Mouse (Mus musculus) CD8-positive naive resting alpha-beta T cell, adult 57 days (primary cell): ENCODE results near the gene H2-Q2. TPM values are rescaled to one million over a fixed set of nuclear protein-coding genes. Genes with fewer than 3 reads are reported as not detected.

Experiments
- total RNA-seq: library from RNA; stranded (reverse); gene quantifications from one replicate; pipeline ENCODE4 v1.2.4, GENCODE M21; 2023

The H2-Q2 gene
- 10.5 TPM for total RNA-seq

GRCm38 (mm10) chr17:35342071-35342671, at the start of gene H2-Q2:
Gene H2-Q2, plus strand, starts transcription at chr17:35342242.

GRCm38 (mm10) chr17:35320327-35321081, 21.5 kb upstream of the H2-Q2 start, which contains the start of gene H2-Q1:
Gene H2-Q1, plus strand, starts transcription at chr17:35320405.

GRCm38 (mm10) chr17:35379369-35379728, 37.3 kb downstream of the H2-Q2 start, which contains the start of gene H2-Q4:
Gene H2-Q4, plus strand, starts transcription at chr17:35379617.

Other genes starting within 250 kb of the H2-Q2 start
- not detected for gene Ly6g5c, start 234.0 kb upstream of the H2-Q2 start, total RNA-seq
- 0.61 TPM for gene Ly6g5b, start 226.8 kb upstream of the H2-Q2 start, total RNA-seq
- 22.8 TPM for gene Gpank1, start 220.8 kb upstream of the H2-Q2 start, total RNA-seq
- 143 TPM for gene Csnk2b, start 220.2 kb upstream of the H2-Q2 start, total RNA-seq
- gene D17H6S53E, start 215.9 kb upstream of the H2-Q2 start, total RNA-seq: 21.0 TPM
- gene Apom, start 210.2 kb upstream of the H2-Q2 start, total RNA-seq: not detected
- gene Bag6, start 207.1 kb upstream of the H2-Q2 start, total RNA-seq: 377 TPM
- gene Prrc2a, start 177.3 kb upstream of the H2-Q2 start, total RNA-seq: 311 TPM
- gene Aif1, start 166.2 kb upstream of the H2-Q2 start, total RNA-seq: 2.4 TPM
- 19.8 TPM for gene Lst1, start 153.8 kb upstream of the H2-Q2 start, total RNA-seq
- gene Ltb, start 147.8 kb upstream of the H2-Q2 start, total RNA-seq: 515 TPM
- 17.4 TPM for gene Tnf, start 140.2 kb upstream of the H2-Q2 start, total RNA-seq
- 16.4 TPM for gene Lta, start 136.9 kb upstream of the H2-Q2 start, total RNA-seq
- gene Gm16181, start 121.4 kb upstream of the H2-Q2 start, total RNA-seq: not detected
- gene Atp6v1g2, start 108.6 kb upstream of the H2-Q2 start, total RNA-seq: 2.9 TPM
- 12.2 TPM for gene Nfkbil1, start 106.5 kb upstream of the H2-Q2 start, total RNA-seq
- 460 TPM for gene Ddx39b, start 100.5 kb upstream of the H2-Q2 start, total RNA-seq
- gene H2-D1, start 79.5 kb upstream of the H2-Q2 start, total RNA-seq: 2,305 TPM
- 16.9 TPM for gene H2-Q1, start 21.8 kb upstream of the H2-Q2 start, total RNA-seq
- 491 TPM for gene H2-Q4, start 37.4 kb downstream of the H2-Q2 start, total RNA-seq
- 143 TPM for gene H2-Q6, start 82.6 kb downstream of the H2-Q2 start, total RNA-seq
- 493 TPM for gene H2-Q7, start 96.9 kb downstream of the H2-Q2 start, total RNA-seq
- 62.6 TPM for gene H2-Q10, start 127.8 kb downstream of the H2-Q2 start, total RNA-seq
- gene Pou5f1, start 163.8 kb downstream of the H2-Q2 start, total RNA-seq: 1.3 TPM
- 6.7 TPM for gene Tcf19, start 174.6 kb downstream of the H2-Q2 start, total RNA-seq
- gene Cchcr1, start 174.9 kb downstream of the H2-Q2 start, total RNA-seq: 12.5 TPM
- gene Psors1c2, start 191.0 kb downstream of the H2-Q2 start, total RNA-seq: not detected
- gene Cdsn, start 209.9 kb downstream of the H2-Q2 start, total RNA-seq: not detected
- gene 2300002M23Rik, start 225.2 kb downstream of the H2-Q2 start, total RNA-seq: not detected